Mouse (Mus musculus): ENCODE measurements around the gene Ces2e.

GRCm38 (mm10) chr8:104947056-104947455 lies 21.0 kb downstream of the Ces2e start, which contains the start of gene Ces2f:
- TF ChIP-seq POLR2A (IDR thresholded peaks at IDR 0.05; ENCODE audit: low read depth, low read length) (no peak), CTCF (IDR thresholded peaks at IDR 0.05; ENCODE audit: borderline replicate concordance, insufficient read depth, low read length) (no peak)

Data from embryonic fibroblast, embryonic 13.5 days (primary cell).